Mouse (Mus musculus): ENCODE measurements around the gene Acr. TPM values are rescaled to one million over a fixed set of nuclear protein-coding genes. Genes with fewer than 3 reads are reported as not detected.

Acr gene
- total and polyA plus RNA-seq, 2 experiments, result 0.10 TPM; not detected in 1

- H3K27ac ChIP-seq (replicated peaks; ENCODE audit: insufficient read depth, low read depth, low read length), result no peak overlapping the region
- H3K4me1 ChIP-seq (ENCODE audit: control insufficient read depth, insufficient read depth, low read length), result no peaks in the 10 kb centered on the region
- peaks cover 2% of the 10 kb centered on the region; the same call in 1 of the 2 replicates for H3K27me3 ChIP-seq (ENCODE audit: control insufficient read depth, insufficient read depth, low read length)
- 22% methylated on average over 40 of the region's 40 CpGs for WGBS
- no peaks in the 10 kb centered on the region for H3K36me3 ChIP-seq (ENCODE audit: control insufficient read depth, insufficient read depth, low read length)
- no peak overlapping the region for H3K4me3 ChIP-seq (ENCODE audit: insufficient read depth, low read depth, low read length)
- TF ChIP-seq POLR2A (IDR thresholded peaks at IDR 0.05; ENCODE audit: extremely low read depth, insufficient read depth, low read length), result no peak
- TF ChIP-seq CTCF (IDR thresholded peaks at IDR 0.05; ENCODE audit: low read depth, low read length), result no peak
- no peak for DNase-seq (ENCODE audit: extremely low read depth, low read depth, low spot score)
- H3K9ac ChIP-seq (ENCODE audit: low read depth, low read length), result no peak overlapping the region
- no peaks in the 10 kb centered on the region for H3K79me2 ChIP-seq (ENCODE audit: control insufficient read depth, insufficient read depth, low read length)
These were observed 10.7 kb upstream of the Acr start for GRCm38 (mm10) chr15:89557179-89557995.

- 24% methylated on average over 34 of the region's 34 CpGs for WGBS
- no peaks in the 10 kb centered on the region for H3K4me1 ChIP-seq (ENCODE audit: control insufficient read depth, insufficient read depth, low read length)
- H3K79me2 ChIP-seq (ENCODE audit: control insufficient read depth, insufficient read depth, low read length), result no peaks in the 10 kb centered on the region
- no peak overlapping the region for H3K9ac ChIP-seq (ENCODE audit: low read depth, low read length)
- no peak overlapping the region for H3K4me3 ChIP-seq (ENCODE audit: insufficient read depth, low read depth, low read length)
- no peak overlapping the region for H3K27ac ChIP-seq (replicated peaks; ENCODE audit: insufficient read depth, low read depth, low read length)
- TF ChIP-seq POLR2A (IDR thresholded peaks at IDR 0.05; ENCODE audit: extremely low read depth, insufficient read depth, low read length), result no peak
- no peak for TF ChIP-seq CTCF (IDR thresholded peaks at IDR 0.05; ENCODE audit: low read depth, low read length)
- H3K36me3 ChIP-seq (ENCODE audit: control insufficient read depth, insufficient read depth, low read length), result no peaks in the 10 kb centered on the region
- no peak for DNase-seq (ENCODE audit: extremely low read depth, low read depth, low spot score)
- H3K27me3 ChIP-seq (ENCODE audit: control insufficient read depth, insufficient read depth, low read length), result peaks cover 2% of the 10 kb centered on the region; the same call in 1 of the 2 replicates
These were observed 10.1 kb upstream of the Acr start for GRCm38 (mm10) chr15:89557996-89558390.

DNA sequence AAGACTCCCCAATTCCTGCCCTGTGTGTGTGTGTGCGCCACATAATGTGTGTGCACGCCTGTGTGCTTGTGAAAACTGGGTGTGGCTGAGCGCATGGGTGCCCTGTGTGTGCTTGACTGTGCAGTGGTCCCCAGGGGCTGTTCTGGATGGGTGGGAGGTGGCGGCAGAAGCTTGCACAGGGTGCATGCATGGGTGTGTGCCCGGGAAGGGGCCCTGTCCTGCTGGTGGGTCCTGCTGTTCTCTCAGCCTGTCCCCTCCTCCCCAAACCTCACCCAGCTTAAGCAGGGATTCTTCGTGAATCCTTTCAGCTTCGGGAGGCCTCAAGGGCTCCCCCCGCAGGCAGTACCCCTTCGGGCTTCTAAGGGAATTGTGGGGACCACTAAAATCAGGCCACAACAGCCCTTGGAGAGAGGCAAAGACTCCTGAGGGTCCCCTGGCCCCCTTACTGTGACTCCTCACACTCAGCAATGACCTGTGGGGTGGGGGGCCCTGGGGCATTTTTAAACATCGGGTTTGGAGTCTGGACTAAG, 8.9 kb upstream of the Acr start:
- Histone ChIP-seq H3K36me3 (ENCODE audit: control insufficient read depth, insufficient read depth, low read length) (no peaks in the 10 kb centered on the region), H3K9ac (ENCODE audit: low read depth, low read length) (no peak overlapping the region), H3K4me1 (ENCODE audit: control insufficient read depth, insufficient read depth, low read length) (no peaks in the 10 kb centered on the region), H3K79me2 (ENCODE audit: control insufficient read depth, insufficient read depth, low read length) (no peaks in the 10 kb centered on the region), H3K4me3 (ENCODE audit: insufficient read depth, low read depth, low read length) (no peak overlapping the region), H3K27ac (replicated peaks; ENCODE audit: insufficient read depth, low read depth, low read length) (no peak overlapping the region), H3K27me3 (ENCODE audit: control insufficient read depth, insufficient read depth, low read length) (peaks cover 2% of the 10 kb centered on the region; the same call in 1 of the 2 replicates)
- 48% methylated on average over 10 of the region's 10 CpGs for WGBS
- TF ChIP-seq POLR2A (IDR thresholded peaks at IDR 0.05; ENCODE audit: extremely low read depth, insufficient read depth, low read length) (no peak), CTCF (IDR thresholded peaks at IDR 0.05; ENCODE audit: low read depth, low read length) (no peak)
- no peak for DNase-seq (ENCODE audit: extremely low read depth, low read depth, low spot score)

- 73% methylated on average over 8 of the region's 8 CpGs for WGBS
- Histone ChIP-seq H3K36me3 (ENCODE audit: control insufficient read depth, insufficient read depth, low read length) (no peaks in the 10 kb centered on the region), H3K79me2 (ENCODE audit: control insufficient read depth, insufficient read depth, low read length) (no peaks in the 10 kb centered on the region), H3K4me3 (ENCODE audit: insufficient read depth, low read depth, low read length) (no peak overlapping the region), H3K27me3 (ENCODE audit: control insufficient read depth, insufficient read depth, low read length) (no peaks in the 10 kb centered on the region), H3K9ac (ENCODE audit: low read depth, low read length) (no peak overlapping the region), H3K27ac (replicated peaks; ENCODE audit: insufficient read depth, low read depth, low read length) (no peak overlapping the region), H3K4me1 (ENCODE audit: control insufficient read depth, insufficient read depth, low read length) (no peaks in the 10 kb centered on the region)
- TF ChIP-seq POLR2A (IDR thresholded peaks at IDR 0.05; ENCODE audit: extremely low read depth, insufficient read depth, low read length) (no peak), CTCF (IDR thresholded peaks at IDR 0.05; ENCODE audit: low read depth, low read length) (no peak)
- no peak for DNase-seq (ENCODE audit: extremely low read depth, low read depth, low spot score)
These were observed 4.0 kb downstream of the Acr start for GRCm38 (mm10) chr15:89572147-89572546.

DNA sequence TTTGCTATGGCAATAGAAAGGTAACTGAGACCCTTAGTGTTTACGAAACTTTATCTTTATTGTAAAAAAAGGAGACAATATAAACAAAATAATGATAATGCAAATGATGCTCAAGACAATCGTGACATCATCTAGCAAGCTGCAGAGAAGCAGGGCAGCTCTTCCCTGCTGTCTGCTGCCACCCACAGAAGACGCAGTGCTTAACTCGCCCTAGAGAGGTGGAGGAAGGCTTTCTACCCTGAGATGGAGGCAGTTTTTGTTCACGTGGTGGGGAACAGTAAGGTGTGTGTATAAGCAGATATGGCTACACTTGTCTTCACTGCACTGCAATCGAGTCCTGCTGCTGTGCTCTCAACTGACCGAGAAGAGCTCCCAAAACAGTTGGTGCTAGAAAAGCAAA, 14.4 kb downstream of the Acr start:
- no peaks in the 10 kb centered on the region for H3K4me1 ChIP-seq (ENCODE audit: control insufficient read depth, insufficient read depth, low read length)
- H3K79me2 ChIP-seq (ENCODE audit: control insufficient read depth, insufficient read depth, low read length), result no peaks in the 10 kb centered on the region
- TF ChIP-seq POLR2A (IDR thresholded peaks at IDR 0.05; ENCODE audit: extremely low read depth, insufficient read depth, low read length) (no peak), CTCF (IDR thresholded peaks at IDR 0.05; ENCODE audit: low read depth, low read length) (no peak)
- H3K27me3 ChIP-seq (ENCODE audit: control insufficient read depth, insufficient read depth, low read length), result no peaks in the 10 kb centered on the region
- WGBS, result 87% methylated on average over 7 of the region's 7 CpGs
- H3K9ac ChIP-seq (ENCODE audit: low read depth, low read length), result no peak overlapping the region
- no peak overlapping the region for H3K27ac ChIP-seq (replicated peaks; ENCODE audit: insufficient read depth, low read depth, low read length)
- no peaks in the 10 kb centered on the region for H3K36me3 ChIP-seq (ENCODE audit: control insufficient read depth, insufficient read depth, low read length)
- H3K4me3 ChIP-seq (ENCODE audit: insufficient read depth, low read depth, low read length), result no peak overlapping the region
- DNase-seq (ENCODE audit: extremely low read depth, low read depth, low spot score), result no peak

DNA sequence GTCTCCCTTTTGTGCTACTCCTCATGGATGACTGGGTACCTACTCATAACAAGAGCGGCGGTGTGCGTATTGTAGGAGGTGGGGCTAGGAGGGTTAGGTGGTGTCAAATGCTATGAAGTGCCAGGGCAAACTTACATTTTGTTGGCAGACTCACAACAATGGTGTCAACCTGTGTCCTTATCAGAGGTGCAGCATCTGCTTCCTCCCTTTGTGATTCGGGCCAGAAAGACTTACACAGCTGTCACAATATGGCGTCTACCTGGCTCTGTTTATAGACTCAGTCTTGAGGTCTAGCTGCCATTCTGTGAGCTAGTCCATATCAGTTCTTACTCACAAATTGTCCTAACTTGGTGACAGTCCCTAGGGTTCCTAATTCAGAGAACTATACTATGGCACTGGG, 17.0 kb downstream of the Acr start:
- DNase-seq (ENCODE audit: extremely low read depth, low read depth, low spot score), result no peak
- Histone ChIP-seq H3K79me2 (ENCODE audit: control insufficient read depth, insufficient read depth, low read length) (no peaks in the 10 kb centered on the region), H3K36me3 (ENCODE audit: control insufficient read depth, insufficient read depth, low read length) (no peaks in the 10 kb centered on the region), H3K4me1 (ENCODE audit: control insufficient read depth, insufficient read depth, low read length) (peaks cover 2% of the 10 kb centered on the region; the same call in 1 of the 2 replicates), H3K4me3 (ENCODE audit: insufficient read depth, low read depth, low read length) (no peak overlapping the region), H3K9ac (ENCODE audit: low read depth, low read length) (no peak overlapping the region), H3K27ac (replicated peaks; ENCODE audit: insufficient read depth, low read depth, low read length) (no peak overlapping the region), H3K27me3 (ENCODE audit: control insufficient read depth, insufficient read depth, low read length) (no peaks in the 10 kb centered on the region)
- WGBS, result 96% methylated on average over 5 of the region's 5 CpGs
- TF ChIP-seq POLR2A (IDR thresholded peaks at IDR 0.05; ENCODE audit: extremely low read depth, insufficient read depth, low read length) (no peak), CTCF (IDR thresholded peaks at IDR 0.05; ENCODE audit: low read depth, low read length) (no peak)

All from liver, adult 2 months (tissue).